Mouse (Mus musculus) myocyte (in vitro differentiated cells): ENCODE measurements around the gene Xrcc1. TPM values are rescaled to one million over a fixed set of nuclear protein-coding genes. Genes with fewer than 3 reads are reported as not detected.

Experiments used
- H3K27me3 ChIP-seq: one replicate; pipeline ENCODE4 v1.6.1; 2011; ENCODE audit not compliant: control insufficient read depth, insufficient read depth, insufficient read length
- H3K36me3 ChIP-seq: one replicate; pipeline ENCODE4 v1.6.1; 2011; ENCODE audit not compliant: control insufficient read depth, insufficient read depth
- H3K4me2 ChIP-seq: one replicate; pipeline ENCODE4 v1.6.1; 2011; ENCODE audit warnings: low read depth, control low read depth
- H3K4me3 ChIP-seq: one replicate; pipeline ENCODE4 v1.5.1; 2011; ENCODE audit warnings: mild to moderate bottlenecking, control low read depth, moderate library complexity
- H3K79me2 ChIP-seq: one replicate; pipeline ENCODE4 v1.6.1; 2011; ENCODE audit not compliant: control insufficient read depth, insufficient read depth
- H3ac ChIP-seq: one replicate; pipeline ENCODE4 v1.6.1; 2011; ENCODE audit not compliant: control insufficient read depth, insufficient read length
- CEBPB ChIP-seq: IDR thresholded peaks from 2 replicates; pipeline ENCODE4 v1.6.1; 2011; ENCODE audit warnings: mild to moderate bottlenecking, moderate library complexity; ENCODE audit not compliant: poor library complexity, insufficient read depth, severe bottlenecking
- E2F4 ChIP-seq: IDR thresholded peaks from one replicate; pipeline ENCODE4 v1.6.1; 2011; ENCODE audit warnings: mild to moderate bottlenecking, control low read depth, moderate library complexity; ENCODE audit not compliant: insufficient read depth
- MAX ChIP-seq: IDR thresholded peaks from one replicate; pipeline ENCODE4 v1.6.1; 2011; ENCODE audit warnings: low read depth, mild to moderate bottlenecking, control low read depth
- MYOD1 ChIP-seq, 3 experiments: IDR thresholded peaks; one replicate each; pipeline ENCODE4 v1.6.1; 2011; ENCODE audit warnings: control low read depth in 2 of 3, low read depth in 2 of 3, mild to moderate bottlenecking in 2 of 3, moderate library complexity in 1 of 3; ENCODE audit not compliant: insufficient read length in 2 of 3, control insufficient read depth in 1 of 3
- MYOG ChIP-seq, 3 experiments: IDR thresholded peaks; one replicate each; pipeline ENCODE4 v1.6.1; 2011; ENCODE audit warnings: control low read depth in 2 of 3, low read depth in 2 of 3, mild to moderate bottlenecking in 2 of 3; ENCODE audit not compliant: insufficient read length in 2 of 3, control insufficient read depth in 1 of 3, insufficient read depth in 1 of 3
- POLR2A ChIP-seq: IDR thresholded peaks from one replicate; pipeline ENCODE4 v1.6.1; 2011; ENCODE audit warnings: low read depth, mild to moderate bottlenecking, control low read depth, moderate library complexity; ENCODE audit not compliant: insufficient read length
- POLR2AphosphoS2 ChIP-seq: IDR thresholded peaks from one replicate; pipeline ENCODE4 v1.6.1; 2011; ENCODE audit warnings: low read depth, control low read depth; ENCODE audit not compliant: insufficient read length
- REST ChIP-seq: IDR thresholded peaks from one replicate; pipeline ENCODE4 v1.6.1; 2011; ENCODE audit warnings: mild to moderate bottlenecking, control low read depth, moderate library complexity; ENCODE audit not compliant: insufficient read depth, insufficient read length
- SRF ChIP-seq: IDR thresholded peaks from one replicate; pipeline ENCODE4 v1.6.1; 2011; ENCODE audit warnings: low read depth; ENCODE audit not compliant: control insufficient read depth, insufficient read length
- TCF12 ChIP-seq: IDR thresholded peaks from one replicate; pipeline ENCODE4 v1.6.1; 2011; ENCODE audit warnings: mild to moderate bottlenecking, control low read depth; ENCODE audit not compliant: poor library complexity, insufficient read depth, severe bottlenecking
- TCF3 ChIP-seq: IDR thresholded peaks from one replicate; pipeline ENCODE4 v1.6.1; 2011; ENCODE audit warnings: low read depth, control low read depth; ENCODE audit not compliant: insufficient read length
- USF1 ChIP-seq: IDR thresholded peaks from one replicate; pipeline ENCODE4 v1.6.1; 2011; ENCODE audit warnings: low read depth, mild to moderate bottlenecking, control low read depth, moderate library complexity
- polyA plus RNA-seq: library from polyadenylated mRNA; unstranded; fragments of >200 nt; fragmentation: generic; extraction: Trizol; gene quantifications from one replicate; pipeline ENCODE4 v1.2.1, GENCODE M21; 2012; ENCODE audit warnings: missing spikeins

Gene Xrcc1
- polyA plus RNA-seq, 1 experiment: 32.7 TPM

- no peak overlapping the region for H3K4me3 ChIP-seq
- no peak overlapping the region for H3ac ChIP-seq
- peaks cover 13% of the 10 kb centered on the region for H3K36me3 ChIP-seq
- TF ChIP-seq MAX (no peak), TCF3 (no peak), REST (no peak), SRF (no peak), E2F4 (no peak), MYOG (IDR thresholded peaks at IDR 0.05; ENCODE audit: control insufficient read depth in 1 of 3, insufficient read depth in 1 of 3, insufficient read length in 2 of 3, low read depth in 2 of 3) (no peak), MYOD1 (IDR thresholded peaks at IDR 0.05; ENCODE audit: control insufficient read depth in 1 of 3, insufficient read length in 2 of 3, low read depth in 2 of 3) (no peak), USF1 (no peak), TCF12 (no peak), POLR2AphosphoS2 (no peak), CEBPB (no peak), POLR2A (no peak)
- no peak overlapping the region for H3K4me2 ChIP-seq
- no peaks in the 10 kb centered on the region for H3K27me3 ChIP-seq
- no peaks in the 10 kb centered on the region for H3K79me2 ChIP-seq
These were observed 75.1 kb downstream of the Xrcc1 start for GRCm38 (mm10) chr7:24621193-24621592.

- H3K36me3 ChIP-seq: peaks cover 13% of the 10 kb centered on the region
- H3K4me3 ChIP-seq: no peak overlapping the region
- H3K27me3 ChIP-seq: no peaks in the 10 kb centered on the region
- no peaks in the 10 kb centered on the region for H3K79me2 ChIP-seq
- H3K4me2 ChIP-seq: no peak overlapping the region
- H3ac ChIP-seq: no peak overlapping the region
- TF ChIP-seq REST: no peak
- no peak for TF ChIP-seq POLR2AphosphoS2
- no peak for TF ChIP-seq USF1
- TF ChIP-seq MYOD1 (IDR thresholded peaks at IDR 0.05; ENCODE audit: control insufficient read depth in 1 of 3, insufficient read length in 2 of 3, low read depth in 2 of 3): no peak
- TF ChIP-seq POLR2A: no peak
- TF ChIP-seq SRF: no peak
These were observed 76.9 kb downstream of the Xrcc1 start for GRCm38 (mm10) chr7:24622967-24623366.

Other genes with a start within 250 kb of the Xrcc1 start
- gene Zfp61, start 245.1 kb upstream of the Xrcc1 start, polyA plus RNA-seq: 4.3 TPM
- 2.1 TPM for gene Zfp94, start 229.6 kb upstream of the Xrcc1 start, polyA plus RNA-seq
- 0.05 TPM for gene Tescl, start 212.4 kb upstream of the Xrcc1 start, polyA plus RNA-seq
- gene Lypd5, start 197.1 kb upstream of the Xrcc1 start, polyA plus RNA-seq: not detected
- gene Kcnn4, start 176.0 kb upstream of the Xrcc1 start, polyA plus RNA-seq: 37.4 TPM
- 17.4 TPM for gene Smg9, start 146.7 kb upstream of the Xrcc1 start, polyA plus RNA-seq
- 0.32 TPM for gene Irgc1, start 94.0 kb upstream of the Xrcc1 start, polyA plus RNA-seq
- gene Plaur, start 83.8 kb upstream of the Xrcc1 start, polyA plus RNA-seq: 32.5 TPM
- gene Cadm4, start 64.3 kb upstream of the Xrcc1 start, polyA plus RNA-seq: 54.4 TPM
- gene Zfp428, start 39.3 kb upstream of the Xrcc1 start, polyA plus RNA-seq: 30.0 TPM
- gene AC161166.1, start 33.8 kb upstream of the Xrcc1 start, polyA plus RNA-seq: 0.10 TPM
- 17.4 TPM for gene Irgq, start 15.6 kb upstream of the Xrcc1 start, polyA plus RNA-seq
- gene Pinlyp, start 171 bp upstream of the Xrcc1 start, polyA plus RNA-seq: 0.17 TPM
- gene Ethe1, start 41.3 kb downstream of the Xrcc1 start, polyA plus RNA-seq: 34.7 TPM
- 0.12 TPM for gene Zfp575, start 41.4 kb downstream of the Xrcc1 start, polyA plus RNA-seq
- 11.5 TPM for gene Phldb3, start 64.5 kb downstream of the Xrcc1 start, polyA plus RNA-seq
- not detected for gene Lypd3, start 90.3 kb downstream of the Xrcc1 start, polyA plus RNA-seq
- not detected for gene Tex101, start 130.4 kb downstream of the Xrcc1 start, polyA plus RNA-seq
- gene BC049730, start 163.0 kb downstream of the Xrcc1 start, polyA plus RNA-seq: not detected
- gene Gm4763, start 180.6 kb downstream of the Xrcc1 start, polyA plus RNA-seq: not detected
- not detected for gene Cd177, start 214.0 kb downstream of the Xrcc1 start, polyA plus RNA-seq
- gene Ceacam10, start 230.9 kb downstream of the Xrcc1 start, polyA plus RNA-seq: not detected